Mouse (Mus musculus) urinary bladder, postnatal 25 days (tissue): ENCODE results near the gene Rhd.

Source experiments
- DNase-seq: peaks from one replicate; pipeline ENCODE4 v3.0.0; 2022; ENCODE audit warnings: low spot score

Rhd gene

DNA sequence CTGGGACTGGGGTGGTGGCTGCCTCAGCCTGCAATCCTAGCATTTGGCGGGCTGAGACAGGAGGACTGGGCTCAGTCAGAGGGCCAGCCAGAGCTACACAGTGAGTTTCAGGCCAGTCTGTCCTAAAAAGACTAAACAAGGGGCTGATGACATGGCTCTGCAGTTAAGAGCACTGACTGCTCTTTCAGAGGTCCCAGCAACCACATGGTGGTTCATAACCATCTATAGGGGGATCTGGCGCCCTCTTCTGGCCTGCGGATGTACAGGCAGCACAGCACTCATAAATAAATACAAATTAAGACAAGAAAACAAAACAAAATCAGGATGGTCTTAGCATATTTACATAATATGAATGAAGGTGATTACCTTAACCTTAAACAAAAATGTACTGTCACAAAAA is 49.1 kb downstream of the Rhd start:
- DNase-seq: peak; percentile 72

DNA sequence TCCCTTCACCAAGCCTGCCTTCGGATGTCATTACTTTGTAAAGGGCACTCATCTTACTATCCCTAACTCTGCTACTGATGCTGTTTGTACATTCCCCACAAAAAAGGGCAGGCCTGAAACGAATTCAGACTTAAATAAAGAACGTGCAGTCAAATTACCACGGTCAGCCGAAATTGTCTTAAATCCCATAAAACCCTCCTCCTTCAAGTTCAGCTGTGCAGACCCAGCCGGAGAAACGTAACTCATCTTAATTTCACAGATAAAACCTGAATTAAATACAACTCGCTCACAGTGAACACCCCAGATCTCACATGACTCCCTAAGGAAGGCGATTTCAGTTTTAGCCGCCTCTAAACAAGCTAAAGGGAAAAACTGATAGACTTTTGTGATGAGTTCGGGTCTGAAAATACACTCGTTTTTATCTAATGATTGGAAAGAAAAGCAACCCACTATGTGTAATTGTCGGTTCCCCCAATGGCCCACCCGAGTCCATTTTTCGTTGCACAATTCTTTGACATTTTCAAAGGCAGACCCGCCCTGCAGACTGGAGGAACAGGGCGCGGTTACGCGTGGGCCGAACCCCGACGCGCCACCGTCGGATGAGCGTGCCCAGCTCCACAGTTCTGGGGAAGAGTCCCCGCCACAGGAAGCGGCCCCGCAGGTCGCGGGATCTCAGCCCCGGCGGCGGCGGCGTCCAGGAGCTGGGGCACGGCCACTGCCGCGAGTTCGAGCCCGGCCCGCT is 50.0 kb downstream of the Rhd start:
- DNase-seq: no peak

DNA sequence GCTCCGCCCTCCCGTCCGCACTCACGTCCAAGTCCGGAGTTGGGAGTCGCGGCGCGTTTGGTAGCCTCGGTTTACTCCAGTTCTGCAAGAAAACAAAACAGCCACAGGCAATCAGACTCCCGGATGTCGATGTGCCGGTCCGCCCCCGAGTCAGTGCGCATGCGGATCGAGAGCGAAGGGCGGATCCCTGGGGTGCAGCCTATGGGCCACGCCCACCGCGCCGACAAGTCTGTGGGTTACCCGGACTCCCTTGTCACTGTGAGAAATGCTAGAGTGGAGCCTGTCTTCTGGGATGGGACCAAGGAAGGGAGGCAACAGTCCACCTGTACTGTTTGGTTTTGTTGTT is 50.5 kb downstream of the Rhd start, which contains the start of gene Tmem50a:
TSS of gene Tmem50a (minus strand) at position 161 of the 346 bp plus-strand sequence.
- peak; percentile 97 for DNase-seq

DNA sequence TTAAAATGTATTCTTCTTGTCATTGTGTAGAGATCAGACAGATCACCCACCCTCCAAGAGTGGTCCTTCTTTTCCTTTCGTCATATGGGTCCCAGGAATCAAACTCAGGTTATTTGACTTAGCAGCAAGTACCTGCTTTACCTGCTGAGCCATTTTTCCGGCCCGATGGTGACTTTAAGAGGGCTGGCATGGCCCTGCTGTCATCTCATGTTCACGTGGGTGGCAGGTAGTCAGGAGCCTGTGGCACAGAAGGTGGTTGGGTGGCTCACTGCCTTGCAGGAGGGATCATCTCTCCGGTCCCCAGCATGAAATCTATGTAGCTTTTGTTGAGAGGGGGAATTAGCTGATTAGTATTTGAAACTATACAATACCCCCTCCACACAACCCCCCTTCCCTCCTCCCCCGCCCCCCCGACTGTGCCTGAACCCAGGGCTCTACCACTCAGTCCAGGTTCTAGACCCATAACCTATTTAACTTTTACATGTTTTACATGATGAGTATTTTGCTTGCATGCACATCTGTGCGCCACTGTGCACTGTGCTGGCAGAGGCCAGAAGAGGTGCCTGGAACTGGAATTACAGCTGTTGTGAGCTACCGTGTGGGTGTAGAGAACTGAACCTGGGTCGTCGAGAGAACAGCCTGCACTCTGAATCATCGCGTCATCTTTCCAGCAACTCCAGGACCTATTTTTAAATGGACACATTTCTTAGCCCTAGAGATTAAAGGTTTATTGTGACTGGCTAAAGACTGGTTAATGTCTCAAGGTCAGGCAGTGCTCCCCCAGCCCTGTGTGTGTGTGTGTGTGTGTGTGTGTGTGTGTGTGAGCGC is 51.1 kb downstream of the Rhd start:
- DNase-seq: peak; percentile 19

DNA sequence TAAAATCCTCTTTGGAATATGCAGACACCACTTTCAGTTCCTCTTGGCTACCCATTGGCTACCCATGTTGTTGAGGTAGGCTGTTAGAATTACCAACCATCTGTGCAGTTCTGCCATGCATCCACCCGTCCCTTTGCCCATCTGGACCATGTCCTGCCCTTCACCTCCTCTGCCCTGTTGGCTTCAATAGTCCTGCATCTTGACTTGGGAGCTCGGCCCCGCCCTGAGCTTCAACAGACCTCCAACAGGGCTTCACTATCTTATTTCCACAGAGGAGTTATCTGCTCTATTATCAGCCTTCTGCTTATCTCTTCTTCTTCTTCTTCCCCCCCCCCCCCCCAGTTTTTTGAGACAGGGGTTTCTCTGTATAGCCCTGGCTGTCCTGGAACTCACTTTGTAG is 52.9 kb downstream of the Rhd start:
- no peak for DNase-seq

DNA sequence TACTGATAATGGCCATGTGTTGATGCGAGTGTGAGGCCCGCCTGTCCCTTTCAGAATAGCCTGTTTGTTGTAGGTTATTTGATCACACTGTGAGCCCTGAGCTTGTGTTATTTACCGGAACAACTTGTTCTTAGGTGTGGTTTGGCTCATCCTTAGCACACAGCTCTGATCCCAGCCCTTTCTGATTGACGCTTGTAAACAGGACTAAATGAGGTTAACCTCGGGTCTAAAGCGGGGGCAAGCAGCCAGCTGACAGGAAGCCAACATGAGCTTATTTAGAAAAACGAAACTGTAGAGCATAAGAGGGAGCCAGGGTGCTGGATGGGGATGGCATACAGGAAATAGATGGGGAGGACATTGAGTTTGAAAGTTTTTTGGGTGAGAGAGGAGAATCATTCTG is 54.0 kb downstream of the Rhd start:
- DNase-seq: no peak

DNA sequence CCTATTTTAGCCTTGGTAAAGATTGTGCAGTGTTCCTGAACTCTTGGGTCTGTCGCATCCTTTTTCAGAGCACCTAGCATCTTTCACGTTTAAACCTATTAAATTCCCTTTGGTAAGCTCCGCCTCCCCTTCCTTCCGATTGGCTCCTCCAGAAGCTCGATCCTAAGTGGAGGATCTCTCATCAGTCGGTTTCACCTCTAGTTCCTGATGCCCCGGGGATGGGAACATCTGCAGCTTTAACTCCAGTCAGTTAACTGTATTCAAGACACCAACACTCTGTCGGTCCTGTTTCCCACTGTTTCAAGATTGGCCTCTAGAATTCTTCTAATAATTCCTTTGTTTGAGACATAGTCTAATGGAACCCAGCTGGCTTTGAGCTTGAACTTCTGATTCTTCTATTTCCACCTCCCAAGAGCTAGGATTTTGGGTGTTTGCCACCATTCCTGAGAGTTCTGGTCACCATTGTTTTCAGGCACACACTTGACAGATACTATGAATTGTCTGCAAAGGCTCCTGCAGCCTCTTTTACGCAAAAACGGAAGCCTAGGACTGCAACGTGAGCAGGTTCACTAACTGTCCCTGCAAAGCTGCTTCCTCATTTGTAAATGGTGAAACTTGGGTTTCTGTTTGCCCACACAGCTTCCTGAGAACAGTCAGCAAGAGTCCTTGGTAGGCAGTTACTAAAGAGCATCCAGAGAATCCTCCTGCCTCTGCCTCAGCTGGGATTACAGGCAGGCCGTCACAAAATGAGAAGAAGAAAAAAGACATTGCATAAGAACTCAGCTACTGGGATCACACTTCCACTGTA is 55.6 kb downstream of the Rhd start:
- no peak for DNase-seq

DNA sequence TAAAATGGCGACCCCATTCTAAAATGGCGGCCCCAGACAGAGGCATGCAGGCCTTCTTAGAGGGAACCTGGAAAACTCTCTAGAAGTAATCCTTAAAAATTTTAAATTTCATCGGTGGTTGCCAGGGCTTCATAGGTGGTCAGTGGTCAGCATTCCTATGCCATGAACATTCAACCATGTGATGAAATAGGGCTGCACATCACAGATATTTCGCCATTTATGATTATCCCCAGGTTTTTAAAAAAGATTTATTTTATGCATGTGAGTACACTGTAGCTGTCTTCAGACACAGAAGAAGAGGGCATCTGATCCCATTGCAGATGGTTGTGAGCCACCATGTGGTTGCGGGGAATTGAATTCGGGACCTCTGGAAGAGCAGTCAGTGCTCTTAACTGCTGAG is 56.3 kb downstream of the Rhd start:
- DNase-seq: no peak

DNA sequence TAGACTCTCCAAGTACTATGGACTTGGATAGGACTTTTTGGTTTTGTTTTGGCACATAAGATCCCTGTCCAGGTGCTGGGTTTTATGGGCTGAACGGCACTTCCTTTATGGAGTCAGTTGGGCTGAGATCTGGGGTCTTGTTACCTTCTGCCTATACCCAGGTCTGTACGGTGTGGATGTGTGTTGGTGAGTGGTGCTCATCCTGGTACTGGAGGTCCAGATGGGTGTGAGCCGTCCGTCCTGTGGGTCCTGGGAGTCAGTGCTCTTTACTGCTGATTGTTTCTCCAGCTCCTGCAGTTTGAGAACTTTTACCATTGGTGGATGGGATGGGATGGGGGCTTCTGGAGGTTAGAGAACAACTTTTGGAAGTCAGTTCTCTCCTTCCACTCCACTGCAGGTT is 57.4 kb downstream of the Rhd start:
- no peak for DNase-seq

DNA sequence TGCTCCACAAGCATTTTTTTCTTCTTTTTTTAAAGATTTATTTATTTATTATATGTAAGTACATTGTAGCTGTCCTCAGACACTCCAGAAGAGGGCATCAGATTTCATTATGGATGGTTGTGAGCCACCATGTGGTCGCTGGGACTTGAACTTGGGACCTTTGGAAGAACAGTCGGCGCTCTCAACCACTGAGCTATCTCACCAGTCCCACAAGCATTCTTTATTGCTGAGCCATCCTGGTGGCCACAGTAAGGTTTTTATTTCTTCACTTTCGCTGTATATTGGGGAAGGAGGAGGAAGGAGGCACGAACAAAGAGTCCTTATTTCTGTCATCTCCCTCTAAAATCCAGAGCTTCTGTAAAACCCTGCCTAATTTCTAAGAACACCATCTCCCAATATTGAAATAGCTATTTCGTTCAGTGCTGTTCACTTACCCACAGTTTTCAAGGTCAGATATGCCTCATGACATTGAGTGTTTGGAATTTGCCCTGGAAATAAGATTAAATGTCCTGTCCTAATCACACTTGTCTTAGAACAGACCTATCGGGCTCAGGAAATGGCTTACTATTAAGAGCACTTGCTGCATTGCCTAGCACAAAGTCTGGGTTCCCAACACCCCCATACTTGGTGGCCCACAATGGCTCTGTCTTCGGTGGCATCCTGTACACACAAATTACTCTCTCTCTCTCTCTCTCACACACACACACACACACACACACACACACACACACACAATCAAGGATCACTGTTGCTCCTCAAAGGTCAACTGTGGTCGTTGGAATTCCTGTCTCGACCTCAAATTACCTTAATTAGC is 58.0 kb downstream of the Rhd start:
- no peak for DNase-seq

DNA sequence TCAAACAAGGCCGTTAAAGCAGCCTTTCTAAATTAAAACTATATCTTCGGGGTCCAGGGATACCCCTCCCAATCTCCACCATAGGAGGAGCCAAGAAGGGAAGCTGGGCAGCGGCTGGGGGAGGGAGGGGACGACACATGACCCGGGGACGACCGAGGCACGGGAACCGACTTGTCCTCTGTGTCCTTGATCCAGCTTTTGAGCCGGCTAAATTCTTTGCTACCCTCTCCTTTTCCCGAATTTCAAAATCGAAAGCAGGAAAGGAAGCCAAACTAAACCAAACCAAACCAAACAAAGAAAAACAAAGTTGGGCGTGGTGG is 58.5 kb downstream of the Rhd start:
- DNase-seq: peak; percentile 47

DNA sequence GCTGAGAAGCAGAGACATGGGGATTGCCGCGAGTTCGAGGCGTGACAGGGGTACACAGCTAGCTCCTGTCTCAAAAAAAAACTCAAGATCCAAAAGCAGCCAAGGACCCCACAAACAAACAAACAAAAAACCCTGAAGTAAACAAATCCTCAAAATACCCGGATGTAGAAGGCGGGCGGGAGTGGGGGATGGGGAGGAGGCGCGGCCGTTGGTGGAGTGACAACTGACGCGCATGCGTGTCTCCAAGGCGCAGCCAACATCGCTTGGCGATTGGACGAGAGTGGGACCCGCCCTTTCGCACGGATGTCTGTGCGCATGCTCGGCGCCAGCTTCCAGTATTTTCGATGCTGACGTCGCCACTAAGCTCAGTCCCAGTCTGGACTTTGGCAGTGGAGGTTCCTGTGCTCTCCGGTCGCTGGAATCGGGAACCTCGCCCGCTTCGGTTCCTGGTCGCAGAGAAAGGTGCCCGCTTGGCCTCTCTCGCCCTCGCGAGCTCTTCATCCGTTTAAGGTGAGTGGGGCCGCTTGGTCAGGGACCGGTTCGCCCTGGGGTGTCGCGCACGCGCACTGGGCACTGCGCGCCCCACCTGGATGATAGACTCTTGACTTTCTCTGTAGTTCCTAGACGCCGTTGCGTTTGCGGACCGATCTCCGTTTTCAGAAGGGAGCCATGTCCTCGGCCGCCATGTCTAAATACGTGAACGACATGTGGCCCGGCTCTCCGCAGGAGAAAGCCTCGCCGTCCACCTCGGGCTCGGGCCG is 59.1 kb downstream of the Rhd start, which contains the start of gene Rsrp1:
TSS of gene Rsrp1 (plus strand) at position 335 of the 761 bp plus-strand sequence.
- peak; percentile 92 for DNase-seq

DNA sequence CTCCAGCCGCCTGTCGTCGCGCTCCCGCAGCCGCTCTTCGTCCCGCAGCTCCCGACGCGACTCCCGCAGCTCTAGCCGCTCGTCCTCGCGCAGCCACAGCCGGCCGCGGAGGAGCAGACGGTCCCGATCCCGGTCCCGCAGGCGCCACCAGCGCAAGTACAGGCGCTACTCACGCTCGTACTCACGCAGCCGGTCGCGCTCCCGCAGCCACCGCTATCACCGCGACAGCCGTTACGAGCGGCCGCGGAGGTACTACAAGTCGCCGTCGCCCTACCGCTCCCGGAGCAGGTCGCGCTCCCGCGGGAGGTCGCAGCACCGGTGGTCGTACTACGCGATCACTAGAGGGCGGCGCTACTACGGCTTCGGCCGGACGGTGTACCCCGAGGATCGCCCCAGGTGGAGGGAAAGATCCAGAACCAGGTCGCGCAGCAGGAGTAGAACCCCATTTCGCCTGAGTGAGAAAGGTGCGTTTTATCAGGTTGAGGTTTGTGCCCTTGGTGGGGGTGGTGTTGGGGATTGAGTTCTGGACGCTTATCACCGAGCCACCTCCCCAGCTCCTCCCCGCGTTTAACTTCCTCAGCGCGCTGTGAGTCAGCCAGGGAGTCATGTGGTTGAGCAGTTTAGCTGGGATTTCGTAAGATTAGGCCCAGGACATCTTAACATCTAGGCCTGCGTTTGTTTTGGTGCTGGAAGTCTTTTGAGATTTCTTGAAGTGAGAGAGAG is 59.8 kb downstream of the Rhd start:
- peak; percentile 57 for DNase-seq

DNA sequence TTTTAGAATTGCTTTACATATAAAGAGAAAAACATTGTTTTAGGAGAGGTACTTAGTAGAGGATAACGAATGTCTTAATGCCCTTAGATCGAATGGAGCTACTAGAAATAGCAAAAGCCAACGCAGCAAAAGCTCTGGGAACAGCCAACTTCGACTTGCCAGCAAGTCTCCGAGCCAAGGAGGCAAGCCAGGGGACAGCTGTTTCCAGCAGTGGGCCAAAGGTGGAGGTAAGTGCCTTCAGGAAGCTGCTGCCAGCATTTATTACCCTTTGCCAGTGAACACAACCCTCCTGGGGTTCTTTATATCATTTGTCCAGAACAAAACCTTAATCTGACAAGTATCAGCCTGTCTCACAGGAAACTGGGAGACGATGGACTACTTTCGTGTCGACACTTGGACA is 60.9 kb downstream of the Rhd start:
- no peak for DNase-seq

DNA sequence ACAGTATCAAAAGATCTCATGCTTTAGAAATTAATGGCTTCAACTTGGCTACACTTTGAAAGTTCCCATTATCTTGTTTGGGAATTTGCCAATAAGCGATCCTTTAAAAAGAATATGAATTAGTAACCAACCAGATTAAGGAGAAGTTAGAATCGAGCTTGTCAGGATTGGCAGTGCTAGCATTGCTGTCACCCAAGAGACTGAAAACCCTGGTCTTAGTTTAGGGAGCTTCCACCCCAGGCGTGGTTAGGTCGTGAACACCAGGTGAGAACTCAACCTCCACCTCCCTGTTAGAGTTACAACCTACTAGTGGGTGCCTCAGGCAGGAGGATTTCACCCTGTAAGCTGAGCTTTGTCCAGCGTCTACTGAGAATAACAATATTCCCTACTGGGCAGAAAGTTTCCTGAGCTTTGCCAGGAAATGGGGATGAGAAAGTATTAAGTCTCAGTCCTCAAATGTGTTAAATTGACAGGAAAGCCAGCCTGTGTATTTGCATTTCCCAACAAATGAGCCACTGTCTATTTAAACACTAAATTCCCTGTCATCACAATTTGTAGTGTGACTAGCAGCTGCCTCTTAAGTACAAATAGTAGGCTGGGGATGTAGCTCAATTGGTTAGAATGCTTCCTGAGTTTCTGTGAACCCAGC is 63.6 kb downstream of the Rhd start:
- no peak for DNase-seq

DNA sequence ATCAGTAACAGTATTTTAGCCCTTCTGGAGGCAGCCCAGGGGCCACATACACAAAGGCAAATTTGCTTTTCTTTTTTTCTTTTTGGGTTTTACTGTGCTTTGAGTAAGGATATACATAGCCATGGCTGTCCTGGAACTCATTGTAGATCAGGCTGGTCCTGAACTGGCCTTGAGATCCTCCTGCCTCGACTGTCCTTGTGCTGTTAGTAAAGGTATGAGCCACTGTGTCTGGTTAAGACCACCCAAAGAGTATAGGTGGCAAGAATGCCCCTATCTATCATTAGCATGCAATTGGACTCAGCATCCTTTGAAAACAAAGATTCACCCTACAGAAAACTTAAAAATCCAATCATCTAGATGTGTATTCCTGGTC is 64.1 kb downstream of the Rhd start:
- DNase-seq: no peak

DNA sequence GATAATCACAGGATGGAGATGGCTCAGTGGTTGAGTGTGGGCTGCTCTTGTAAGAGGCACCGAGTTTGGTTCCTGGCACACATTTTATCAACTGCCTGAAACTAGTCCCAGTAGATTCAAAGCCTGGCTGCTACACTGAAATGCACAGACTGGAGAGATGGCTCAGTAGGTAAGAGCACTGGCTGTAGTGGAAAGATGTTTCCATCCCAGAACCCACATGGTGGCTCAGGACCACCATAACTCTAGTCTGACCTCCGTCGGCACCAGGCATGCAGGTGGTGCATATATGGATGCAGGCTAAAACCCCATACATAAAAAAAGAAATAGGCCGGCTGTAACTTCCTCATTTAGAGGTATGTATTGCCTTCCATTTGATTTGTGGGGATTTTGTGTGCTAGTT is 65.2 kb downstream of the Rhd start:
- no peak for DNase-seq

DNA sequence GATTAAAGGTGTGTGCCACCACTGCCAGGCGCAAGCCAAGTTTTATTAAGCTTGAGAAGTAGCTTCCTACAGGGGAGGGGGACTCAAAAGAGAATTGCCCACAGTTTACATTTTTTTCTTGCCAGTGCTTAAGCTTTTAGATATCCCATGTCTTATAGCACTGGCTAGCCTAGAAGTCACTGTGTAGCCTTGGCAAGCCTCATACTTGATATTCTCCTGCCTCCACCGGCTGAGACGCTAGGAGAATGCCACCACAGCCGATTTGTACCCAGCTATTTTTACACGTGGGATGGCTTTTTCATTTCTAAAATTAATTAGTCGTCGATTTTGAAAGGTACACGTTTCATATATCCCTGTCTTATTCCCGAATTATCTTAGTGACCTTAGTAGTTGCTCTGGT is 65.9 kb downstream of the Rhd start:
- DNase-seq: no peak

DNA sequence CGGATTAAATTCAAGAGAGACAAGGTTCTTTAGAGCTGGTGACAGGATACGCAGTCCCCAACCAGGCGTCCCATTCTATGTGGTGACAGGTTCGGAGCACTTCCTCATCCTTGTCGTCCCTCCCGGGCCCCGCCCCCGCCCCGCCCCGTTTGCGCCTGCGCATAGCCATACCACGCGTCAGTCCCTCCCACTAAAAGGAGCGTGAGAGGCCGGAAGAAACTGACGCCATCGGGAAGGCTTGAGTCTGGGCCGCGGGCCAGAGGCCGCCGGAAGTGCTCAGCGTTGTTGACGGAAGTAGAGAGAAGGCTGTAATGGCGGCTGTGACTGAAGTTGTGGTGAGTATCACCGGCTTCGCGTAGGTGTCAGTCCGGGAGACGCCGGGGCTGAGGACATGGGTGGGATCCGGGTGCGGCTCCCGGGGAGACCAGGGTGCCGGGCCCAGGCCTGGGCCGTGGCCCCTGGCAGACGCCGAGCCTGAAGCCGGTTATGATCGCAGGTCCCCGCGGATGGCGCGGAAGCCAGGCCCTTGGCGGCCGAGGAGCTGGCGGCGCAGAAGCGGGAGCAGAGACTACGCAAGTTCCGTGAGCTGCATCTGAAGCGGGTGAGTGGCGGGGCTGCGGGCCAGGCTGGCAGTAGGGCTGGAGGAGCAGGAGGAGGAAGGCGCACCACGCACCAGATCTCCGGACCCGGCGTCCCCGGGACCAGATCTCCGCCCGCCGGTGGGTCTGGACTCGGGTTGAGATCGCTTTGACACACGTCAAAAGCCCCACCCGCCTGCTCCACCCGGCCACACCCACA is 66.5 kb downstream of the Rhd start, which contains the start of gene Syf2:
TSS of gene Syf2 (plus strand) at position 215 of the 798 bp plus-strand sequence.
- DNase-seq: peak; percentile 86
